Mouse (Mus musculus) midbrain, embryonic 11.5 days (tissue): ENCODE results near the gene S100a7a. TPM values are rescaled to one million over a fixed set of nuclear protein-coding genes. Genes with fewer than 3 reads are reported as not detected.
A peak's percentile ranks its signal among the peaks of the same experiment; 100 is the strongest.

Experiments
- ATAC-seq: fragments of 200-750 bp; cut with Nextera tagmentation; 2 replicates; pipeline ENCODE4 v1.8.0; 2017; ENCODE audit warnings: moderate TSS enrichment, moderate library complexity; ENCODE audit not compliant: low FRiP score
- DNase-seq: peaks from one replicate; pipeline ENCODE4 v3.0.0; 2015; ENCODE audit warnings: low spot score; ENCODE audit errors: missing footprints
- H3K27ac ChIP-seq: fragments of 300-500 bp; sonication (generic); 2 replicates; pipeline ENCODE4 v1.5.1; 2014; ENCODE audit warnings: low read depth, low read length
- H3K27me3 ChIP-seq: fragments of 300-500 bp; sonication (generic); 2 replicates; pipeline ENCODE4 v1.6.1; 2014; ENCODE audit warnings: mild to moderate bottlenecking, low read length, moderate library complexity, mixed read lengths; ENCODE audit not compliant: control insufficient read depth, insufficient read depth
- H3K36me3 ChIP-seq: fragments of 300-500 bp; sonication (generic); 2 replicates; pipeline ENCODE4 v1.6.1; 2014; ENCODE audit warnings: mild to moderate bottlenecking, low read length, moderate library complexity, mixed read lengths; ENCODE audit not compliant: control insufficient read depth, insufficient read depth
- H3K4me1 ChIP-seq: fragments of 300-500 bp; sonication (generic); 2 replicates; pipeline ENCODE4 v1.6.1; 2014; ENCODE audit warnings: low read length; ENCODE audit not compliant: control insufficient read depth, insufficient read depth
- H3K4me2 ChIP-seq: fragments of 300-500 bp; sonication (generic); 2 replicates; pipeline ENCODE4 v1.6.1; 2014; ENCODE audit warnings: mild to moderate bottlenecking, moderate library complexity
- H3K4me3 ChIP-seq: fragments of 300-500 bp; sonication (generic); 2 replicates; pipeline ENCODE4 v1.5.1; 2014; ENCODE audit warnings: low read depth, low read length
- H3K9ac ChIP-seq: fragments of 300-500 bp; sonication (generic); 2 replicates; pipeline ENCODE4 v1.6.1; 2014; ENCODE audit warnings: low read length
- H3K9me3 ChIP-seq: fragments of 300-500 bp; sonication (generic); 2 replicates; pipeline ENCODE4 v1.6.1; 2016; ENCODE audit warnings: low read length; ENCODE audit not compliant: control insufficient read depth
- WGBS: fragments of 180-500 bp; shearing (Covaris S2); extraction: QIAGEN DNeasy Blood & Tissue Kit; methylation state at CpG from one replicate; pipeline ENCODE4 v1.1.7; 2014; 5-methylcytosine and 5-hydroxymethylcytosine counted together
- polyA plus RNA-seq: library from polyadenylated mRNA; unstranded; fragments of >200 nt; fragmentation: Nextera tagmentation; extraction: Ambion mirVana; gene quantifications from 2 replicates; pipeline ENCODE4 v1.2.1, GENCODE M21; 2014

Gene S100a7a
- polyA plus RNA-seq, 1 experiment from 2014 or later: not detected

GRCm38 (mm10) chr3:90621552-90621951 lies 32.3 kb upstream of the S100a7a start:
- 54% methylated on average over 7 of the region's 7 CpGs for WGBS
- no peak for ATAC-seq
- DNase-seq: no peak

DNA sequence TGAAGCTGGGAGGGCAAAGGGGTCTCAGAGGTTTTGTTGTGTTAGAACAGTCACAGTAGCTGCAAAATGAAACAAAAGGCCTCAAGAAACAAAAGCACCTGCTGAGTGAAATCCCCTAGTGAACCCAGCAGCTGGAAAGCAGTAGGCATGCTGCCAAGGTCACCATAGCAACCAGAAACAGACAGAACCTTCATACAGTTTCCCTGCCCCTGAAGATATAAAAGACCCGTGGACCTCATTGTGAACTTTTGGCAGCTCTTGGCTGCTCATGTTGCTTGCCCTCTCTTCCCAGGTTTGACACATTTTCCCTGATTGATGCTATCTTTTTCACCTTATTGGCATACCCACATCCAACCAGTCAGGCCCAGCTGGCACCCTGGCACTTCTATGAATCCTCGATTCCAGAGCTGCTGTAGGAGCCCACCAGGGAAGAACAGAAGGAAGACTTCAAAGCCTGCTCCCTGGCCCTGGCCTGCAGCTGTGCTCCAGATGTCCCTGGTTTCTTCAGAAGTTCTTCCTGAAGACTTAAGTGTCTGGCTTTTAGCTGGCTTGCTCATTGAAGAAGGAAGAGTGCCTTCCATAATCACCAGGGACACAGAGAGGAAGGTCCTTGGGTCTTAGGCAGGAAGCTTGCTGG lies 30.3 kb upstream of the S100a7a start:
- no peaks in the 10 kb centered on the region for H3K36me3 ChIP-seq
- no peak for DNase-seq
- 11% methylated on average over 2 of the region's 2 CpGs for WGBS

More at GRCm38 (mm10) chr3:90621552-90621951, 32.3 kb upstream of the S100a7a start:
- Histone ChIP-seq H3K4me2 (no peak overlapping the region), H3K36me3 (no peaks in the 10 kb centered on the region), H3K9me3 (no peaks in the 10 kb centered on the region), H3K4me3 (no peak overlapping the region), H3K27ac (no peak overlapping the region), H3K27me3 (no peaks in the 10 kb centered on the region), H3K4me1 (peaks cover 12% of the 10 kb centered on the region; the same call in 1 of the 2 replicates), H3K9ac (no peak overlapping the region)

GRCm38 (mm10) chr3:90625496-90625895 lies 28.3 kb upstream of the S100a7a start:
- DNase-seq (no peak), ATAC-seq (no peak)
- Histone ChIP-seq H3K4me3 (no peak overlapping the region), H3K36me3 (no peaks in the 10 kb centered on the region), H3K27me3 (no peaks in the 10 kb centered on the region), H3K27ac (no peak overlapping the region), H3K9ac (no peak overlapping the region), H3K9me3 (no peaks in the 10 kb centered on the region), H3K4me2 (no peak overlapping the region), H3K4me1 (peaks cover 12% of the 10 kb centered on the region; the same call in 1 of the 2 replicates)
- 86% methylated on average over 5 of the region's 5 CpGs for WGBS

More for the DNA sequence above, 30.3 kb upstream of the S100a7a start:
- Histone ChIP-seq H3K9me3 (no peaks in the 10 kb centered on the region), H3K4me1 (peaks cover 12% of the 10 kb centered on the region; the same call in 1 of the 2 replicates), H3K9ac (no peak overlapping the region), H3K4me2 (no peak overlapping the region), H3K27ac (no peak overlapping the region), H3K4me3 (no peak overlapping the region), H3K27me3 (no peaks in the 10 kb centered on the region)
- ATAC-seq: peak; percentile 49

DNA sequence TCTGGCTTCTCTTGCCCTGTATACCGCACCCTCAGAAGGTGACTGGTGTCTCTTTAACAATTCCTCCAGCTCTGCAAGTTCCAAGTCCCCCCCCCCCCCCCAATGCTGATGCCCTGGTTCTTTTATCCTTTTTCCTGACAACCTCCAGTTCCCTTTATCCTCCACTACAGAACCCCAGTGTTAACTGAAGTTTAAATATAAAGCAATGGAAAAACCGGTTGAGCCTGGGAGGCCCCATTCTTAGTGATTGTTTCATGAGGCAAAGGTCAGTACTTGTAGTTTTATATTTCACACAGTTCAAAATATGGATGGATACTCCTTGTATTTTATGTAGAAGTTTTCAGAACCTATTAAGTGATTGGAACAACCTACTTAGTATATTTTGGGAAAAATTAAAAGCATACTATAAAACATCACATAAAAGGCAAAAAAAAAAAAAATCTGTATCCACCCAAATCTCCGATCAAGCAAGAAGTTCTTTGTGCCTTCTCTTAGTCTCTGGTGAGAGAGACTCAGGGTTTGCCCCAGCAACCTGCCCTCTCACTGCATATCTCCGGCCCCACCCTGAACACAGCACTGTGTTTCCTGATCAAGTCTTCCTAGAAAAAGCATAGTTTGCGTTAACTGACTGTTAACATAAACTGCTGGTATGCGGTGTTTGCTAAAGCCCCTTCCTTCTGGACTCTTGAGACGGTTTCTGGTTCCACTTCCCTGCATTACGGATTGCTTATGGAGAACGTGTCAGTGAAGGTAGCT lies 27.4 kb upstream of the S100a7a start:
- ATAC-seq (no peak), DNase-seq (no peak)
- Histone ChIP-seq H3K9ac (no peak overlapping the region), H3K27me3 (no peaks in the 10 kb centered on the region), H3K27ac (no peak overlapping the region), H3K4me2 (no peak overlapping the region), H3K36me3 (no peaks in the 10 kb centered on the region), H3K4me1 (peaks cover 12% of the 10 kb centered on the region; the same call in 1 of the 2 replicates), H3K4me3 (no peak overlapping the region), H3K9me3 (no peaks in the 10 kb centered on the region)
- 77% methylated on average over 9 of the region's 9 CpGs for whole genome bisulfite sequencing

DNA sequence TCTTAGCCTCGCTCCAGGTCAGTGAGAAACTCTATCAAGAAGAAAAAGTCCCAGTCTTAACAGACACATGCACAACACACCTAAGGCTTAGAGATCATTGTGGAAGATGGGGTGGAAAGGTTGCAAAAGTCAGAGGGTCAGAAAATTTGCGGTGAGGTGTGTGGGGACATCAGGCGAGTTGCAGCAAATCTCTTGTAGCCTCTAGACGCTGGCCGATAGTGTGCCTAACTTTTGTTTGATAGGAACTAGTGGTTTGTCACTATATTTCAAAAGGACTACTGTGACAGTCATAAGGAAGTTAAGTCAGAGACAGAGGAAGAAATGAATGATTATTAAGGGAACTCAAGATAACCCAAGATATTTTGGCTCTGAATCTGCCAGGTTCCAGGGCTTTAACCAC lies 26.5 kb upstream of the S100a7a start:
- Histone ChIP-seq H3K9ac (no peak overlapping the region), H3K4me3 (no peak overlapping the region), H3K4me2 (no peak overlapping the region), H3K4me1 (peaks cover 12% of the 10 kb centered on the region; the same call in 1 of the 2 replicates), H3K27ac (no peak overlapping the region), H3K27me3 (no peaks in the 10 kb centered on the region), H3K36me3 (no peaks in the 10 kb centered on the region), H3K9me3 (no peaks in the 10 kb centered on the region)
- no peak for ATAC-seq
- WGBS: 94% methylated on average over 5 of the region's 5 CpGs
- no peak for DNase-seq

- peaks cover 12% of the 10 kb centered on the region; the same call in 1 of the 2 replicates for H3K4me1 ChIP-seq
- no peaks in the 10 kb centered on the region for H3K27me3 ChIP-seq
- WGBS: 64% methylated on average over 4 of the region's 4 CpGs
- no peak overlapping the region for H3K27ac ChIP-seq
- no peak overlapping the region for H3K9ac ChIP-seq
- no peak for ATAC-seq
- H3K36me3 ChIP-seq: no peaks in the 10 kb centered on the region
- DNase-seq: no peak
- H3K9me3 ChIP-seq: no peaks in the 10 kb centered on the region
- H3K4me3 ChIP-seq: no peak overlapping the region
- no peak overlapping the region for H3K4me2 ChIP-seq
Observed at GRCm38 (mm10) chr3:90627807-90628206, 26.0 kb upstream of the S100a7a start.

DNA sequence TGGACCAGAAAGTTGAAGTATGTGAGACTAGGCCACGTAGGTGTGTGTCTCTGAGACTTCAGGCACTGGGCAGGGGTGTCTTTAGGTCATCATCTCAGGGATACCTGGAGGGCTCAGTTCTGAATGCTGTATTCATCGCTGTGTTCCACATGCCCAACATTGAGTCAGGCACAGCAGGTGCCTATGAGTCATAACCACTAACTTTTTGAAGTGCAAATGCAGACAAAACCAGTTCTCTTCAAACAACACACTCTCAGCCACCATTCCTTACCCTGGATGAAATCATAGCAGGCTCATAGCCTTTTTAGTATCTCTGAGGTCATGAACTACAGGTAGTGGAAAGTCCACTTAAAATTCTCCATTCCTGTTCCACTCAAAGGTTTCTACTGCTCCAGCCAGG lies 24.5 kb upstream of the S100a7a start:
- no peak overlapping the region for H3K27ac ChIP-seq
- DNase-seq (no peak), ATAC-seq (no peak)
- no peak overlapping the region for H3K4me2 ChIP-seq
- H3K27me3 ChIP-seq: no peaks in the 10 kb centered on the region
- no peaks in the 10 kb centered on the region for H3K36me3 ChIP-seq
- no peaks in the 10 kb centered on the region for H3K9me3 ChIP-seq
- H3K9ac ChIP-seq: no peak overlapping the region
- WGBS: 70% methylated on average over 2 of the region's 2 CpGs
- H3K4me3 ChIP-seq: no peak overlapping the region
- H3K4me1 ChIP-seq: no peaks in the 10 kb centered on the region

DNA sequence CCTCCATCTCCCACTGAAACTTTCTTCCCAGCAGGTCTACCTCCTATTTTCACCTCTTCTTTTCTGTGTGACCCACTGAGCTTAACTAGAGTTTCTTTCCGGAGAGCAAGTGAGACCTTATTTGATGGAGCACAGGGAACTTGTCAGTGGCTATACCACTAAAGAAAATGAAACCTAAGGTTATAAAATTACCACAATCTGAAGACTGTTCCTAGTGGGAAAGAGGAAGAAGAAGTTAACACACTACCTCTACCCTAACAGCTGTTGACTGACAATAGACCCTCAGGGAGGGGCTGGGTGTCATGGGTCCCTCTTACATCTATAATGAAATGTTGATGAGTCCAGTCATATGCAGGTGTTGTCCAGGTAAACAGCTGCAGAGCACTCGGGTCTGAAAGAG lies 21.8 kb upstream of the S100a7a start:
- Histone ChIP-seq H3K27me3 (no peaks in the 10 kb centered on the region), H3K9me3 (no peaks in the 10 kb centered on the region), H3K4me2 (no peak overlapping the region), H3K4me3 (no peak overlapping the region), H3K4me1 (no peaks in the 10 kb centered on the region), H3K36me3 (no peaks in the 10 kb centered on the region), H3K9ac (no peak overlapping the region), H3K27ac (no peak overlapping the region)
- no peak for DNase-seq
- ATAC-seq: no peak
- WGBS: 85% methylated on average over 2 of the region's 2 CpGs

- Histone ChIP-seq H3K9me3 (no peaks in the 10 kb centered on the region), H3K27me3 (no peaks in the 10 kb centered on the region), H3K27ac (no peak overlapping the region), H3K4me3 (no peak overlapping the region), H3K9ac (no peak overlapping the region), H3K4me1 (no peaks in the 10 kb centered on the region), H3K4me2 (no peak overlapping the region), H3K36me3 (no peaks in the 10 kb centered on the region)
- WGBS: 69% methylated on average over 1 of the region's 1 CpGs
- DNase-seq (no peak), ATAC-seq (no peak)
Observed at GRCm38 (mm10) chr3:90638511-90639275, 15.1 kb upstream of the S100a7a start.
